Mouse (Mus musculus) testis, adult 2 months (tissue): ENCODE data around the gene Hand1.

Source experiments
- CTCF ChIP-seq: fragments of 200-500 bp; IDR thresholded peaks from 2 replicates; pipeline ENCODE4 v1.5.1; 2012; ENCODE audit warnings: low read depth, mild to moderate bottlenecking, inconsistent platforms, low read length, moderate library complexity; ENCODE audit not compliant: control insufficient read depth, insufficient read depth, insufficient replicate concordance
- POLR2A ChIP-seq: fragments of 200-500 bp; IDR thresholded peaks from 2 replicates; pipeline ENCODE4 v1.6.1; 2012; ENCODE audit warnings: low read depth, mild to moderate bottlenecking, inconsistent platforms, low read length, moderate library complexity; ENCODE audit not compliant: control insufficient read depth

DNA sequence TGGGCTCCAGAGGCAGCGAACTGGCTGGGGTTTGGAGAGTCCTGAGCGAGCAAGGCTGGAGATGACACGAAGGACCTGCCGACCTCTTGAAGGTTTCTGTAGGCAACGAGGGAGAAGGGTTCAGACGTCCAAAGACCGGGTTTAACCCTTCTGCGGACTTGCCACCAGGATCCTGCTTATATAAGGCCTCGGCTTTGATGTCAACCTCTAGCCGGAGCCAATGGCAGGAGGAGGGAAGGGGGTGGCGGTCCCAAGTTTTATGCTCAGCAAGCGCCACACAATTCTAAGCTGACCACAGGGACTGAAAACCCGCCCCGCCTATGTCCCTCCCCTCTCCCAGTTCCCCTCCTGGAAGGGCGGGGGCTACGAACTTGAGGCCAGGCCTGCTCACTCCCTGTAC is 757 bp downstream of the Hand1 start:
- no peak for TF ChIP-seq CTCF
- TF ChIP-seq POLR2A = no peak
